Mouse (Mus musculus) E14TG2a.4 (cell line): ENCODE data around the gene Rps24.
"Not testable (repeated sequence)": the region's sequence is repeated elsewhere in the genome, so short reads cannot be mapped to it uniquely, and the experiment has no call there.

Experiments used
- H3K27me3 ChIP-seq: 2 replicates; pipeline ENCODE4 v1.6.1; 2014; ENCODE audit warnings: low read length, control low read depth; ENCODE audit not compliant: insufficient read depth
- H3K36me3 ChIP-seq: 2 replicates; pipeline ENCODE4 v1.6.1; 2014; ENCODE audit warnings: low read length, control low read depth; ENCODE audit not compliant: insufficient read depth
- H3K4me1 ChIP-seq: replicated peaks from 2 replicates; pipeline ENCODE4 v1.6.1; 2014; ENCODE audit warnings: low read depth, low read length, control low read depth
- H3K4me3 ChIP-seq: replicated peaks from 2 replicates; pipeline ENCODE4 v1.5.1; 2014; ENCODE audit warnings: mild to moderate bottlenecking, low read length
- H3K9me3 ChIP-seq: 2 replicates; pipeline ENCODE4 v1.6.1; 2014; ENCODE audit warnings: low read length, control low read depth
- CTCF ChIP-seq: conservative IDR thresholded peaks from 2 replicates; pipeline ENCODE4 v1.5.1; 2014; ENCODE audit warnings: low read length
- NANOG ChIP-seq: IDR thresholded peaks from 2 replicates; pipeline ENCODE4 v1.6.1; 2014; ENCODE audit warnings: borderline replicate concordance, low read length, mixed read lengths
- POU5F1 ChIP-seq: IDR thresholded peaks from 2 replicates; pipeline ENCODE4 v1.6.1; 2014; ENCODE audit warnings: low read length, borderline replicate concordance

The Rps24 gene

GRCm38 (mm10) chr14:24486773-24487227 is at the start of gene Rps24, which contains the start of gene Polr3a:
Gene Rps24, plus strand, starts transcription at chr14:24487125.
Gene Polr3a, minus strand, starts transcription at chr14:24487058.
- no peaks in the 10 kb centered on the region for H3K9me3 ChIP-seq
- H3K4me1 ChIP-seq, result peaks cover 54% of the 10 kb centered on the region
- H3K27me3 ChIP-seq, result no peaks in the 10 kb centered on the region
- no peak for TF ChIP-seq POU5F1
- peak; percentile 91 for TF ChIP-seq CTCF
- H3K36me3 ChIP-seq, result peaks cover 48% of the 10 kb centered on the region
- H3K4me3 ChIP-seq, result peak within 1 kb of the TSS; percentile 96

- not testable (repeated sequence) for H3K4me1 ChIP-seq, H3K4me3 ChIP-seq, H3K9me3 ChIP-seq, H3K27me3 ChIP-seq
- H3K36me3 ChIP-seq, result peaks cover 24% of the 10 kb centered on the region
Measured at GRCm38 (mm10) chr14:24443529-24443928, 43.4 kb upstream of the Rps24 start.

DNA sequence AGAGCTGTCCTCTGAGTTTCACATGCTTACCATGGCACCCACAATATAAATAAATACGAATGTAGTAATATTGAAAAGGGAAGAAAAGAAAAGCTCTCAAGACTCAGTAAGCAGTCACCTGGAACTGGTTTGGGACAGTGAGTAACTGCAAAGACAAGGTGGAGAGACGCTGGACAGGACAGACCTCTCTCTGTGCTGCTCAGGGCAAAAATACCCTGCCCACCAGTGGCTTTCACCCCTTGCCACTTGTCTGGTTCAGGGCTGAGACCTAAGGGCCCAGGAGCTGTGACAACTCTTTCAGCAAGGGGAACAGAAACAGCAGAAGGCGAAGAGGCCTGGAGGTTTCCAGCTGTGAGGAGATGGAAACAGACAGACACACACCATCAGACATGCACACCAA is 28.7 kb upstream of the Rps24 start:
- Histone ChIP-seq H3K9me3 (no peaks in the 10 kb centered on the region), H3K4me3 (no peak overlapping the region), H3K27me3 (no peaks in the 10 kb centered on the region), H3K36me3 (peaks cover 100% of the 10 kb centered on the region), H3K4me1 (no peaks in the 10 kb centered on the region)
- no peak for TF ChIP-seq NANOG
- TF ChIP-seq CTCF, result no peak
- TF ChIP-seq POU5F1, result no peak

DNA sequence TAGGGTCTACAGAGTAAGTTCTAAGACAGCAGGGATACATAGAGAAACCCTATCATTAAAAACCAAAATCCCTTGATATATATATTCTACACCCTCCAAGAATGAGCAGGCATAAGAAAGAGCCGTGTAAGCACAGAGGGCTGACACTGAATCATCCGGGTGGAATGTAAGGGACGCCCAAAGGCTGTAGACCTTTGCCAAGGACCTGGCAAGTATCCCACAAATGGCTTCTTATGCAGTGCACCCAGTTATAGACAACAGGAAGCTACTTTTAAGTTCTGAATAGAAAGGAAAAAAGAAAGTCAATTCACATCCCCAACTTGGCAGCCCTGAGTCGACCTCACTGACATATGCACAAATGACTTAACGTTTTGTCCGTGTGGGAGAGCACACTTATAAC is 18.1 kb upstream of the Rps24 start:
- H3K9me3 ChIP-seq, result no peaks in the 10 kb centered on the region
- H3K4me1 ChIP-seq, result no peaks in the 10 kb centered on the region
- H3K36me3 ChIP-seq, result peaks cover 100% of the 10 kb centered on the region
- H3K4me3 ChIP-seq, result no peak overlapping the region
- no peak for TF ChIP-seq POU5F1
- TF ChIP-seq CTCF, result no peak
- TF ChIP-seq NANOG, result no peak
- no peaks in the 10 kb centered on the region for H3K27me3 ChIP-seq

- Histone ChIP-seq H3K4me1 (peaks cover 59% of the 10 kb centered on the region), H3K9me3 (no peaks in the 10 kb centered on the region), H3K27me3 (no peaks in the 10 kb centered on the region), H3K36me3 (peaks cover 48% of the 10 kb centered on the region), H3K4me3 (peak overlapping the region; percentile 96)
- TF ChIP-seq NANOG (no peak), POU5F1 (no peak), CTCF (no peak)
Measured at GRCm38 (mm10) chr14:24486241-24486767, 621 bp upstream of the Rps24 start.

DNA sequence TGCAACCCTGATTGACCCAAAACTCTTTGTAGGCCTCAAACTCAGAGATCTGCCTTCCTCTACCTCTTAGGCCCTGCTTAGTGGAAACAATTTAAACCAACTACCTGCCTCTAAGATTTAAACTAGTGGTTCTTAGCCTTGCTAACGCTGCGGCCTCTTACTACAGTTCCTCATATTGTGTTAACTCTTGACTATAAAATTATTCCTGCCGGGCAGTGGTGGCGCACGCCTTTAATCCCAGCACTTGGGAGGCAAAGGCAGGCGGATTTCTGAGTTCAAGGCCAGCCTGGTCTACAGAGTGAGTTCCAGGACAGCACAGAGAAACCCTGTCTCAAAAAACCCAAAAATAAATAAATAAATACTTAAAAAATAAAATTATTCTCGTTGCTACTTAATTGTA is 2.8 kb downstream of the Rps24 start:
- H3K36me3 ChIP-seq, result peaks cover 48% of the 10 kb centered on the region
- peak overlapping the region; percentile 92 for H3K4me3 ChIP-seq
- peaks cover 55% of the 10 kb centered on the region for H3K4me1 ChIP-seq
- H3K27me3 ChIP-seq, H3K9me3 ChIP-seq: not testable (repeated sequence)

DNA sequence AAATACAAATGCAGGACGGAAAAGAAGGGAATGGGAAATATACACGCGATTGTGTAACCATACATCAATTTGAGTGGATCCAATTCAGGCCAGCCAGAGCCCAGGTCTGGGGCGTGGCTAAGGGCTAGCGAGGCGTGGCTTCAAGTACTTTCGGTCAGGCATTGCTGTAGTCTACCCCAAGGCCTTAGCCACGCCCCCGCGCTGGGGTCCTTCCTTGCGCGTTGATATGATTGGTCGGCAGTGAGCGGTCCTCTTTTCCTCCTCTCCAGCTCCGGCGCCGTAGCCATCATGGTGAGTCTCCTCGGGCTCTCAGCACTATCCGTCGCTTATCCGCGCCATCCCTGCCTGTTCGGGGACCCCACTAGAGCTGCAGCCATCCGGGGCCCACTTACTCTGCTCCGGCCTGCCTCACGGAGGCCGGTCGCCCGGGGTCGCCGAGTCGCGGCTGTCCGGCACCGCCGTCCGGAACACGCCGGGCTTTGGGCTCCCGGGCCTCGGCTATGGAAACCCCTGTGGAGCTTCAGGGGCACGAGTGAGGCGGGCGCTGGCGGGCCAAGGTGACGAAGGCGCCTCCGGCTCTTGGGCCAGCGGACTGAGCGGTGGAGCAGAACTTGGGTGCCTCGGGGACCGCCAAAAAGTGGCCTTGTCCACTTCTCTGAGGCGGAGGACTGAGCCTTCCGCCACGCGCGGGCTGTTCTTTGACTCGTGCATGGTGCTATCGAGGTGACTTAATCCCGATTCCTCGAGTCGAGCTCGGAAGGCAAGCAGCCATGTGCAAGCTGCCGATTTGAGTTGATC is 3.7 kb downstream of the Rps24 start:
- no peaks in the 10 kb centered on the region for H3K27me3 ChIP-seq

GRCm38 (mm10) chr14:24491266-24491981 is 4.5 kb downstream of the Rps24 start:
- peaks cover 56% of the 10 kb centered on the region for H3K36me3 ChIP-seq
- H3K27me3 ChIP-seq, result no peaks in the 10 kb centered on the region
- H3K4me1 ChIP-seq, result peaks cover 57% of the 10 kb centered on the region
- no peak for TF ChIP-seq CTCF
- no peak for TF ChIP-seq POU5F1
- TF ChIP-seq NANOG, result no peak
- H3K9me3 ChIP-seq, result no peaks in the 10 kb centered on the region
- peak overlapping the region; percentile 92 for H3K4me3 ChIP-seq

More for the DNA sequence above, 3.7 kb downstream of the Rps24 start:
- peaks cover 55% of the 10 kb centered on the region for H3K4me1 ChIP-seq
- H3K4me3 ChIP-seq, result peak overlapping the region; percentile 92
- TF ChIP-seq CTCF (no peak), POU5F1 (no peak), NANOG (no peak)
- H3K36me3 ChIP-seq, result peaks cover 49% of the 10 kb centered on the region
- no peaks in the 10 kb centered on the region for H3K9me3 ChIP-seq

- Histone ChIP-seq H3K36me3 (peaks cover 75% of the 10 kb centered on the region), H3K4me3 (peak overlapping the region; percentile 92), H3K4me1 (peaks cover 72% of the 10 kb centered on the region), H3K9me3 (no peaks in the 10 kb centered on the region), H3K27me3 (no peaks in the 10 kb centered on the region)
- TF ChIP-seq NANOG (no peak), CTCF (no peak), POU5F1 (no peak)
Measured at GRCm38 (mm10) chr14:24493256-24493655, 6.3 kb downstream of the Rps24 start.
